Mouse (Mus musculus) embryo, embryonic 11.5 days (tissue): ENCODE data around the gene Rnaseh2a.
A peak's percentile ranks its signal among the peaks of the same experiment; 100 is the strongest.

ENCODE experiments used
- DNase-seq: peaks from one replicate; pipeline ENCODE4 v3.0.0-alpha.2; 2012; ENCODE audit warnings: low read depth, low spot score

Gene Rnaseh2a

GRCm38 (mm10) chr8:84969241-84970134 is at the start of gene Rnaseh2a, which contains the start of the genes Gm49661 and Prdx2:
TSS of gene Rnaseh2a (minus strand) at chr8:84969767.
TSS of gene Gm49661 (minus strand) at chr8:84969433.
TSS of gene Prdx2 (plus strand) at chr8:84969587.
- DNase-seq: no peak

- no peak for DNase-seq
Observed at GRCm38 (mm10) chr8:85017209-85017608, 47.6 kb upstream of the Rnaseh2a start.

- DNase-seq: no peak
Observed at GRCm38 (mm10) chr8:85016724-85017123, 47.2 kb upstream of the Rnaseh2a start.

- no peak for DNase-seq
Observed at GRCm38 (mm10) chr8:85014431-85014830, 44.9 kb upstream of the Rnaseh2a start, which contains the start of gene Best2. TSS of gene Best2 (minus strand) at chr8:85014531.

- DNase-seq: no peak
Observed at GRCm38 (mm10) chr8:85013230-85013840, 43.8 kb upstream of the Rnaseh2a start.

- DNase-seq: no peak
Observed at GRCm38 (mm10) chr8:85011242-85011641, 41.7 kb upstream of the Rnaseh2a start.

- no peak for DNase-seq
Observed at GRCm38 (mm10) chr8:85007686-85008085, 38.1 kb upstream of the Rnaseh2a start.

GRCm38 (mm10) chr8:84997649-84998295 is 28.2 kb upstream of the Rnaseh2a start:
- peak; percentile 80 for DNase-seq

- DNase-seq: no peak
Observed at GRCm38 (mm10) chr8:84996978-84997377, 27.4 kb upstream of the Rnaseh2a start.

- no peak for DNase-seq
Observed at GRCm38 (mm10) chr8:84995680-84996079, 26.1 kb upstream of the Rnaseh2a start.

- no peak for DNase-seq
Observed at GRCm38 (mm10) chr8:84994375-84994774, 24.8 kb upstream of the Rnaseh2a start.

GRCm38 (mm10) chr8:84990836-84991235 is 21.3 kb upstream of the Rnaseh2a start:
- no peak for DNase-seq

- DNase-seq: peak; percentile 98
Observed at GRCm38 (mm10) chr8:84990349-84990748, 20.8 kb upstream of the Rnaseh2a start, which contains the start of gene Hook2. TSS of gene Hook2 (plus strand) at chr8:84990603.

GRCm38 (mm10) chr8:84989810-84990209 is 20.2 kb upstream of the Rnaseh2a start:
- peak; percentile 91 for DNase-seq

GRCm38 (mm10) chr8:84989311-84989731 is 19.8 kb upstream of the Rnaseh2a start:
- no peak for DNase-seq

- DNase-seq: no peak
Observed at GRCm38 (mm10) chr8:84987903-84988302, 18.3 kb upstream of the Rnaseh2a start.

GRCm38 (mm10) chr8:84987388-84987787 is 17.8 kb upstream of the Rnaseh2a start:
- no peak for DNase-seq

- DNase-seq: no peak
Observed at GRCm38 (mm10) chr8:84986379-84986945, 16.9 kb upstream of the Rnaseh2a start.

- no peak for DNase-seq
Observed at GRCm38 (mm10) chr8:84985684-84986378, 16.3 kb upstream of the Rnaseh2a start.

- DNase-seq: no peak
Observed at GRCm38 (mm10) chr8:84985049-84985683, 15.6 kb upstream of the Rnaseh2a start.
